Mouse (Mus musculus) G1E (cell line): ENCODE measurements around the gene Slc32a1.

Source experiments
- CTCF ChIP-seq: IDR thresholded peaks from 2 replicates; pipeline ENCODE4 v1.5.1; 2012; ENCODE audit warnings: low read depth, low read length, inconsistent platforms, mixed read lengths
- GATA1 ChIP-seq: IDR thresholded peaks from 2 replicates; pipeline ENCODE4 v1.6.1; 2012; ENCODE audit warnings: borderline replicate concordance, low read length, inconsistent platforms, mixed read lengths
- TAL1 ChIP-seq: conservative IDR thresholded peaks from 2 replicates; pipeline ENCODE4 v1.6.1; 2012; ENCODE audit warnings: low read depth, low read length, inconsistent platforms, mixed read lengths

DNA sequence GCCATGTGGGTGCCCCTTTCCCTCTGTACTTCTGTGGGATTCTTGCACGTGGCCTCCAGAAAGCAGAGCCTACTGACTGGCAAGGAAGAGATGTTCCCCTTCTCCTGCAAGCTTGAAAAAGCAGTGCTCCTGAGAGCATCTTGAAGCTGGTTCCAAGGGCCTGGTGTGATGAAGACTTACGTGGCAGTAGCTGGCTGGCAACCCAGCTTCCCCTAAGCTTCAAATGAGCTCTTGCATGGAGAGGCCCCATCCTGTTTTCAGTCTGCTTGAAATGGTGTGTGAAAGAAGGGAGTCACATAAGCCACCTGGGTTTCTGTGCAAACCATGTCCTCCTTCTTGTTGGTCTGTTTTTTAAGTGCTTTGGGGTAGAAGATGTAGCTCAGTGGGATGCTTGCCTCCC lies 32.0 kb downstream of the Slc32a1 start:
- TF ChIP-seq CTCF: no peak
- TF ChIP-seq TAL1: no peak
- no peak for TF ChIP-seq GATA1
